Mouse (Mus musculus) heart, embryonic 11.5 days (tissue): ENCODE data around the gene Mettl7a3. TPM values are rescaled to one million over a fixed set of nuclear protein-coding genes. Genes with fewer than 3 reads are reported as not detected.
"Not testable (repeated sequence)": the region's sequence is repeated elsewhere in the genome, so short reads cannot be mapped to it uniquely, and the experiment has no call there.

Experiments
- ATAC-seq: fragments of 200-750 bp; cut with Nextera tagmentation; replicated peaks from 2 replicates; pipeline ENCODE4 v1.8.0; 2017; ENCODE audit warnings: moderate library complexity; ENCODE audit not compliant: insufficient number of reproducible peaks, low FRiP score, low TSS enrichment
- H3K27ac ChIP-seq: fragments of 300-500 bp; sonication (generic); 2 replicates; pipeline ENCODE4 v1.5.1; 2014; ENCODE audit warnings: mild to moderate bottlenecking, low read depth, low read length
- H3K27me3 ChIP-seq: fragments of 300-500 bp; sonication (generic); 2 replicates; pipeline ENCODE4 v1.6.1; 2014; ENCODE audit warnings: mild to moderate bottlenecking, low read length, mixed read lengths; ENCODE audit not compliant: control insufficient read depth, insufficient read depth
- H3K36me3 ChIP-seq: fragments of 300-500 bp; sonication (generic); 2 replicates; pipeline ENCODE4 v1.6.1; 2014; ENCODE audit warnings: mild to moderate bottlenecking, low read length, moderate library complexity, mixed read lengths; ENCODE audit not compliant: control insufficient read depth, insufficient read depth
- H3K4me1 ChIP-seq: fragments of 300-500 bp; sonication (generic); 2 replicates; pipeline ENCODE4 v1.6.1; 2014; ENCODE audit warnings: low read length; ENCODE audit not compliant: control insufficient read depth, insufficient read depth
- H3K4me2 ChIP-seq: fragments of 300-500 bp; sonication (generic); 2 replicates; pipeline ENCODE4 v1.6.1; 2014; ENCODE audit warnings: mild to moderate bottlenecking, moderate library complexity
- H3K4me3 ChIP-seq: fragments of 300-500 bp; sonication (generic); 2 replicates; pipeline ENCODE4 v1.5.1; 2014; ENCODE audit warnings: low read depth, low read length
- H3K9ac ChIP-seq: fragments of 300-500 bp; sonication (generic); 2 replicates; pipeline ENCODE4 v1.6.1; 2014; ENCODE audit warnings: mild to moderate bottlenecking, low read depth, low read length, moderate library complexity
- H3K9me3 ChIP-seq: fragments of 300-500 bp; sonication (generic); replicated peaks from 2 replicates; pipeline ENCODE4 v1.6.1; 2016; ENCODE audit warnings: low read length; ENCODE audit not compliant: control insufficient read depth
- WGBS: fragments of 180-500 bp; shearing (Covaris S2); extraction: QIAGEN DNeasy Blood & Tissue Kit; methylation state at CpG from one replicate; pipeline ENCODE4 v1.1.7; 2014; ENCODE audit not compliant: insufficient replicate concordance; 5-methylcytosine and 5-hydroxymethylcytosine counted together
- polyA plus RNA-seq: library from polyadenylated mRNA; unstranded; fragments of >200 nt; fragmentation: Nextera tagmentation; extraction: Ambion mirVana; gene quantifications from 2 replicates; pipeline ENCODE4 v1.2.1, GENCODE M21; 2014

The Mettl7a3 gene
- polyA plus RNA-seq, 1 experiment from 2014 or later = not detected

- ATAC-seq = no peak
- Histone ChIP-seq H3K9ac (no peak overlapping the region), H3K27me3 (no peaks in the 10 kb centered on the region), H3K4me3 (no peak overlapping the region), H3K4me2 (no peak overlapping the region), H3K27ac (no peak overlapping the region), H3K9me3 (no peaks in the 10 kb centered on the region), H3K36me3 (no peaks in the 10 kb centered on the region), H3K4me1 (peaks cover 9% of the 10 kb centered on the region; the same call in 1 of the 2 replicates)
- 80% methylated on average over 5 of the region's 5 CpGs for WGBS
Observed at GRCm38 (mm10) chr15:100355876-100356275, 21.1 kb downstream of the Mettl7a3 start.

- WGBS = 58% methylated on average over 7 of the region's 7 CpGs
- H3K9me3 ChIP-seq = no peaks in the 10 kb centered on the region
- no peak for ATAC-seq
Observed at GRCm38 (mm10) chr15:100364242-100364641, 29.5 kb downstream of the Mettl7a3 start, which contains the start of gene Higd1c. Higd1c (plus strand) TSS chr15:100364542.

GRCm38 (mm10) chr15:100365967-100366366 is 31.2 kb downstream of the Mettl7a3 start:
- not testable (repeated sequence) for H3K4me3 ChIP-seq, ATAC-seq, H3K36me3 ChIP-seq, H3K27me3 ChIP-seq, H3K27ac ChIP-seq, H3K9ac ChIP-seq, H3K4me2 ChIP-seq, H3K4me1 ChIP-seq, H3K9me3 ChIP-seq
- 80% methylated on average over 8 of the region's 9 CpGs for WGBS

More at GRCm38 (mm10) chr15:100364242-100364641, 29.5 kb downstream of the Mettl7a3 start, which contains the start of gene Higd1c:
- no peak within 1 kb of the TSS for H3K27ac ChIP-seq
- no peaks in the 10 kb centered on the region for H3K27me3 ChIP-seq
- no peak within 1 kb of the TSS for H3K9ac ChIP-seq
- H3K36me3 ChIP-seq = no peaks in the 10 kb centered on the region
- H3K4me3 ChIP-seq = no peak within 1 kb of the TSS
- no peak within 1 kb of the TSS for H3K4me2 ChIP-seq
- no peaks in the 10 kb centered on the region for H3K4me1 ChIP-seq

- H3K27me3 ChIP-seq = no peaks in the 10 kb centered on the region
- ATAC-seq = no peak
- no peak overlapping the region for H3K4me2 ChIP-seq
- WGBS = 82% methylated on average over 7 of the region's 7 CpGs
- no peaks in the 10 kb centered on the region for H3K36me3 ChIP-seq
- H3K27ac ChIP-seq = no peak overlapping the region
- no peaks in the 10 kb centered on the region for H3K9me3 ChIP-seq
- no peaks in the 10 kb centered on the region for H3K4me1 ChIP-seq
- no peak overlapping the region for H3K4me3 ChIP-seq
- no peak overlapping the region for H3K9ac ChIP-seq
Observed at GRCm38 (mm10) chr15:100367119-100367518, 32.4 kb downstream of the Mettl7a3 start.

GRCm38 (mm10) chr15:100375066-100375465 is 40.3 kb downstream of the Mettl7a3 start:
- WGBS = 28% methylated on average over 5 of the region's 5 CpGs
- no peaks in the 10 kb centered on the region for H3K36me3 ChIP-seq
- no peaks in the 10 kb centered on the region for H3K27me3 ChIP-seq
- H3K9me3 ChIP-seq = no peaks in the 10 kb centered on the region
- no peak for ATAC-seq
- H3K4me1 ChIP-seq = no peaks in the 10 kb centered on the region
- H3K9ac ChIP-seq = no peak overlapping the region
- H3K4me3 ChIP-seq = no peak overlapping the region
- no peak overlapping the region for H3K4me2 ChIP-seq
- H3K27ac ChIP-seq = no peak overlapping the region

- not testable (repeated sequence) for H3K27me3 ChIP-seq, H3K4me3 ChIP-seq, H3K4me1 ChIP-seq, H3K9ac ChIP-seq, ATAC-seq, H3K27ac ChIP-seq, H3K36me3 ChIP-seq, H3K9me3 ChIP-seq, H3K4me2 ChIP-seq
- WGBS = 23% methylated on average over 3 of the region's 9 CpGs
Observed at GRCm38 (mm10) chr15:100377847-100378505, 43.2 kb downstream of the Mettl7a3 start.

- ATAC-seq = no peak
- Histone ChIP-seq H3K27me3 (no peaks in the 10 kb centered on the region), H3K36me3 (no peaks in the 10 kb centered on the region), H3K27ac (no peak overlapping the region), H3K4me2 (no peak overlapping the region), H3K4me1 (no peaks in the 10 kb centered on the region), H3K9ac (no peak overlapping the region), H3K9me3 (no peaks in the 10 kb centered on the region), H3K4me3 (no peak overlapping the region)
- WGBS = 87% methylated on average over 8 of the region's 8 CpGs
Observed at GRCm38 (mm10) chr15:100379658-100380057, 44.9 kb downstream of the Mettl7a3 start.

GRCm38 (mm10) chr15:100380104-100380503 is 45.4 kb downstream of the Mettl7a3 start:
- H3K4me2 ChIP-seq = no peak overlapping the region
- H3K4me3 ChIP-seq = no peak overlapping the region
- H3K36me3 ChIP-seq = no peaks in the 10 kb centered on the region
- 61% methylated on average over 2 of the region's 2 CpGs for WGBS
- no peak for ATAC-seq
- no peak overlapping the region for H3K27ac ChIP-seq
- H3K9me3 ChIP-seq = no peaks in the 10 kb centered on the region
- H3K9ac ChIP-seq = no peak overlapping the region
- no peaks in the 10 kb centered on the region for H3K27me3 ChIP-seq
- no peaks in the 10 kb centered on the region for H3K4me1 ChIP-seq

GRCm38 (mm10) chr15:100385705-100386104 is 51.0 kb downstream of the Mettl7a3 start:
- 91% methylated on average over 9 of the region's 9 CpGs for WGBS
- Histone ChIP-seq H3K4me1 (0 out of 2 replicates have a peak, but pooled peaks cover 10% of the 10 kb centered on the region), H3K4me3 (no peak overlapping the region), H3K27me3 (no peaks in the 10 kb centered on the region), H3K9ac (no peak overlapping the region), H3K9me3 (no peaks in the 10 kb centered on the region), H3K36me3 (no peaks in the 10 kb centered on the region), H3K4me2 (no peak overlapping the region), H3K27ac (no peak overlapping the region)
- ATAC-seq = no peak
